Mouse (Mus musculus): ENCODE results near the gene Rpa3.
A peak's percentile ranks its signal among the peaks of the same experiment; 100 is the strongest.

The Rpa3 gene

GRCm38 (mm10) chr6:8209047-8209865 lies 49.7 kb downstream of the Rpa3 start, which contains the start of gene Mios:
TSS of gene Mios (plus strand) at chr6:8209222.
- peak; percentile 78 for DNase-seq (ENCODE audit: low read depth, low spot score)

All from brain, embryonic 18.5 days (tissue).